Mouse (Mus musculus): ENCODE results near the gene Gnmt. TPM values are rescaled to one million over a fixed set of nuclear protein-coding genes. Genes with fewer than 3 reads are reported as not detected.
A peak's percentile ranks its signal among the peaks of the same experiment; 100 is the strongest.

Gnmt gene
- total and polyA plus RNA-seq, 2 experiments from 2014 or later, result 1.2 to 5.6 TPM

DNA sequence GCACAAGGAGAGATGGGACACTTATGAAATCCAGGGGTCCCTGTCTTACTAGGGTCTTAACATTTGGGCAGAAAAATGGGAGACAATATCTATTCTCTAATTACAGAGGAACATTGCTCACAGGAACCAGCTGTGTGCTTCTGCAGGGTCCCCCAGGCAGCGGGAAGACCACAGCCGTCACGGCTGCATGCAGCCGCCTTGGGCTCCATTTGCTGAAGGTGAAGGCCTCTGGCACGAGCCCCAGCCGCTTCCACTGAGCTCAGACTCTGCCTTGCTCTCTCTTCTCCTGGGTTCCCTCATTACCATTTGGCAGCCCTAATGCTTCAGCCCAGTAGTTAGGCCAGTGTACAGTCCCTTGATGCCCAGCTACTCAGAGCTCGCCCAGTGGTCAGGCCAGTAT, 7.9 kb downstream of the Gnmt start:
- Histone ChIP-seq H3K9me3 (ENCODE audit: low read length) (no peaks in the 10 kb centered on the region), H3K9ac (replicated peaks; ENCODE audit: low read length) (no peak overlapping the region), H3K27me3 (ENCODE audit: insufficient read depth, low read length) (no peaks in the 10 kb centered on the region), H3K4me1 (ENCODE audit: insufficient read depth, low read length) (no peaks in the 10 kb centered on the region), H3K4me2 (ENCODE audit: low read depth, low read length) (no peak overlapping the region), H3K4me3 (ENCODE audit: low read length) (no peak overlapping the region), H3K27ac (no peak overlapping the region), H3K36me3 (ENCODE audit: insufficient read depth, low read length) (no peaks in the 10 kb centered on the region; the same call in 1 of the 2 replicates)
- no peak for TF ChIP-seq CTCF (IDR thresholded peaks at IDR 0.05; ENCODE audit: low read depth)
- DNase-seq (ENCODE audit: low spot score), result no peak
- 87% methylated on average over 7 of the region's 7 CpGs for WGBS
- ATAC-seq, result no peak

GRCm38 (mm10) chr17:46714756-46715481, 14.0 kb downstream of the Gnmt start:
- TF ChIP-seq CTCF (IDR thresholded peaks at IDR 0.05; ENCODE audit: low read depth), result no peak
- peaks cover 11% of the 10 kb centered on the region for H3K36me3 ChIP-seq (ENCODE audit: insufficient read depth, low read length)
- no peak overlapping the region for H3K27ac ChIP-seq
- no peak for DNase-seq (ENCODE audit: low spot score)
- WGBS, result 95% methylated on average over 11 of the region's 11 CpGs
- H3K9ac ChIP-seq (replicated peaks; ENCODE audit: low read length), result no peak overlapping the region
- peaks cover 7% of the 10 kb centered on the region; the same call in 1 of the 2 replicates for H3K4me1 ChIP-seq (ENCODE audit: insufficient read depth, low read length)
- H3K27me3 ChIP-seq (ENCODE audit: insufficient read depth, low read length), result no peaks in the 10 kb centered on the region
- no peaks in the 10 kb centered on the region for H3K9me3 ChIP-seq (ENCODE audit: low read length)
- no peak for ATAC-seq
- no peak overlapping the region for H3K4me3 ChIP-seq (ENCODE audit: low read length)
- no peak overlapping the region for H3K4me2 ChIP-seq (ENCODE audit: low read depth, low read length)

- Histone ChIP-seq H3K9me3 (ENCODE audit: low read length) (no peaks in the 10 kb centered on the region), H3K4me2 (ENCODE audit: low read depth, low read length) (no peak overlapping the region), H3K27me3 (ENCODE audit: insufficient read depth, low read length) (no peaks in the 10 kb centered on the region), H3K4me3 (ENCODE audit: low read length) (no peak overlapping the region), H3K27ac (no peak overlapping the region), H3K4me1 (ENCODE audit: insufficient read depth, low read length) (peaks cover 7% of the 10 kb centered on the region; the same call in 1 of the 2 replicates), H3K36me3 (ENCODE audit: insufficient read depth, low read length) (peaks cover 11% of the 10 kb centered on the region), H3K9ac (replicated peaks; ENCODE audit: low read length) (no peak overlapping the region)
- TF ChIP-seq CTCF (IDR thresholded peaks at IDR 0.05; ENCODE audit: low read depth), result no peak
- 90% methylated on average over 9 of the region's 9 CpGs for WGBS
- DNase-seq (ENCODE audit: low spot score) (no peak), ATAC-seq (no peak)
Measured at GRCm38 (mm10) chr17:46713849-46714248, 15.1 kb downstream of the Gnmt start.

- no peak for DNase-seq (ENCODE audit: low spot score)
- H3K9ac ChIP-seq (replicated peaks; ENCODE audit: low read length), result peak overlapping the region; percentile 92; the same call in 1 of the 2 replicates
- peaks cover 11% of the 10 kb centered on the region for H3K36me3 ChIP-seq (ENCODE audit: insufficient read depth, low read length)
- no peak for ATAC-seq
- H3K4me2 ChIP-seq (ENCODE audit: low read depth, low read length), result peak overlapping the region; percentile 100
- 0 out of 2 replicates have a peak overlapping the region, but pooled peaks have one; percentile 82 for H3K27ac ChIP-seq
- peak overlapping the region; percentile 97 for H3K4me3 ChIP-seq (ENCODE audit: low read length)
- WGBS, result 74% methylated on average over 7 of the region's 7 CpGs
- no peaks in the 10 kb centered on the region for H3K9me3 ChIP-seq (ENCODE audit: low read length)
- H3K4me1 ChIP-seq (ENCODE audit: insufficient read depth, low read length), result peaks cover 7% of the 10 kb centered on the region; the same call in 1 of the 2 replicates
- H3K27me3 ChIP-seq (ENCODE audit: insufficient read depth, low read length), result no peaks in the 10 kb centered on the region
- TF ChIP-seq CTCF (IDR thresholded peaks at IDR 0.05; ENCODE audit: low read depth), result no peak
Measured at GRCm38 (mm10) chr17:46712442-46712841, 16.5 kb downstream of the Gnmt start.

DNA sequence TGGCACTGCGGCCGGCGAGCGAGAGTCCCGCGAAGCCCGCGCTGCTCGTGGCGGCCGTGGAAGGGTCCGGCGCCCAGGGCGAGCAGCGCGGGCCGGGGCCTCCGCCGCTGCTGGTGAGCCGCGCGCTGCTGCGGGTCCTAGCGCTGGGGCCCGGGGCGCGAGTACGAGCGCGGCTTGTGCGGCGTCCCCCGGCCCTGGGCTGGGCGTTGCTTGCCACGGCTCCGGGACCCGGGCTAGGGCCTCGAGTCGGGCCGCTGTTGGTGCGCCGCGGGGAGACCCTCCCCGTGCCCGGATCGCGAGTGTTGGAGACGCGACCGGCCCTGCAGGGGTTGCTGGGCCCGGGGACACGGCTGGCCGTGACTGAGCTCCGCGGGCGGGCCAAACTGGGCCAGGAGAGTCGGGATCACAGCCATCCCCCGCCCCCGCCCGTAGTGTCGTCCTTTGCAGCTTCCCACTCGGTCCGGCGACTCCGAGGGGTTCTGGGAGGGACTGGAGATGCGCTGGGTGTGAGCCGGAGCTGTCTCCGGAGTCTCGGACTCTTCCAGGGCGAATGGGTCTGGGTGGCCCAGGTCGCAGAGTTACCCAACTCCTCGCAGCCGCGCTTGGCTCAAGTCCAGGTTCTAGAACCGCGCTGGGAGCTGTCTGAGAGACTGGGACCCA, 17.2 kb downstream of the Gnmt start:
- H3K36me3 ChIP-seq (ENCODE audit: insufficient read depth, low read length), result peaks cover 11% of the 10 kb centered on the region
- H3K4me1 ChIP-seq (ENCODE audit: insufficient read depth, low read length), result peaks cover 7% of the 10 kb centered on the region; the same call in 1 of the 2 replicates
- H3K4me2 ChIP-seq (ENCODE audit: low read depth, low read length), result peak overlapping the region; percentile 100
- H3K9me3 ChIP-seq (ENCODE audit: low read length), result no peaks in the 10 kb centered on the region
- H3K27ac ChIP-seq, result peak overlapping the region; percentile 82
- under 1% methylated on average over 73 of the region's 76 CpGs for WGBS
- DNase-seq (ENCODE audit: low spot score) (peak; percentile 26), ATAC-seq (peak; percentile 18; the same call in 1 of the 2 replicates)
- H3K9ac ChIP-seq (replicated peaks; ENCODE audit: low read length), result peak overlapping the region; percentile 92
- no peak for TF ChIP-seq CTCF (IDR thresholded peaks at IDR 0.05; ENCODE audit: low read depth)
- H3K4me3 ChIP-seq (ENCODE audit: low read length), result peak overlapping the region; percentile 97
- H3K27me3 ChIP-seq (ENCODE audit: insufficient read depth, low read length), result no peaks in the 10 kb centered on the region

DNA sequence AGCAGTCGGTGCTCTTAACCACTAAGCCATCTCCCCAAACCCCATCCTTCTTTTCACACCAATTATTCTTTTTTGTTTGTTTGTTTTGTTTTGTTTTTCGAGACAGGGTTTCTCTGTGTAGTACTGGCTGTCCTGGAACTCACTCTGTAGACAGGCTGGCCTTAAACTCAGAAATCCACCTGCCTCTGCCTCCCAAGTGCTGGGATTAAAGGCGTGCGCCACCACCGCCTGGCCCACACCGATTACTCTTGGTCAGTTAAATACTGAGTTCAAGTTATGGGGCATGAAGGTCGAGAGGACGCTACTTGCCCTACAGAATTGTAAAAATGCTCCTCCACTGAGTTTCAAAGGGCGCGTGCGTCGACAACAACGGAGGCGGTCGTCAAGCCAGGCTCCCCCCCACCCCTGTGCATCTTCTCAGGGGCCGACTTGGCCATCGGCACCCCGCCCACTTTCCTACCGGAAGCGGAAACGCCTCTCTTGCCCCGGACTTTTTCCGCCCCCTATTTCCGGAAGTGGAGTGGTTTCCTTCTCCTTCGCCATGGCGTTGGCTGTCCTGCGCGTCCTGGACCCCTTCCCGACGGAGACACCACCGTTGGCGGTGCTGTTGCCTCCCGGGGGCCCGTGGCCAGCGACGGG, 17.9 kb downstream of the Gnmt start, which contains the start of gene Pex6:
TSS of gene Pex6 (plus strand) at position 505 of the 639 bp plus-strand sequence.
- DNase-seq (ENCODE audit: low spot score) (peak; percentile 97), ATAC-seq (peak; percentile 94)
- peak within 1 kb of the TSS; percentile 97 for H3K4me3 ChIP-seq (ENCODE audit: low read length)
- H3K27me3 ChIP-seq (ENCODE audit: insufficient read depth, low read length), result no peaks in the 10 kb centered on the region
- H3K9ac ChIP-seq (replicated peaks; ENCODE audit: low read length), result peak within 1 kb of the TSS; percentile 92
- TF ChIP-seq CTCF (IDR thresholded peaks at IDR 0.05; ENCODE audit: low read depth), result peak; percentile 30
- peak within 1 kb of the TSS; percentile 82 for H3K27ac ChIP-seq
- WGBS, result 9% methylated on average over 36 of the region's 36 CpGs
- H3K4me2 ChIP-seq (ENCODE audit: low read depth, low read length), result peak within 1 kb of the TSS; percentile 100
- H3K9me3 ChIP-seq (ENCODE audit: low read length), result no peaks in the 10 kb centered on the region
- peaks cover 11% of the 10 kb centered on the region; the same call in 1 of the 2 replicates for H3K36me3 ChIP-seq (ENCODE audit: insufficient read depth, low read length)
- H3K4me1 ChIP-seq (ENCODE audit: insufficient read depth, low read length), result peaks cover 7% of the 10 kb centered on the region; the same call in 1 of the 2 replicates
